Mouse (Mus musculus) CH12.LX (cell line): ENCODE measurements at regions not wholly inside any gene's neighbourhood (a gene's known extent, or its start where the extent isn't known, plus 50 kb on each side); places are given as distances from the start of the nearest gene placed in this dataset.

Source experiments
- DNase-seq: peaks from one replicate; pipeline ENCODE4 v3.0.0-alpha.2; 2013; ENCODE audit errors: extremely low read depth
- H3K27ac ChIP-seq: 2 replicates; pipeline ENCODE4 v1.5.1; 2012; ENCODE audit warnings: low read depth, mild to moderate bottlenecking, control low read depth, moderate library complexity; ENCODE audit not compliant: insufficient read depth
- H3K27me3 ChIP-seq: replicated peaks from 2 replicates; pipeline ENCODE3; 2012; ENCODE audit warnings: inconsistent platforms
- H3K36me3 ChIP-seq, 2 experiments: replicated peaks in 1 of 2; 2 replicates each; pipeline versions ENCODE3 to v1.6.1; 2012; ENCODE audit warnings: inconsistent platforms in 1 of 2, low read length in 1 of 2, mild to moderate bottlenecking in 1 of 2, mixed read lengths in 1 of 2, moderate library complexity in 1 of 2; ENCODE audit not compliant: control insufficient read depth in 1 of 2, insufficient read depth in 1 of 2
- H3K4me1 ChIP-seq, 2 experiments: 2 replicates each; pipeline ENCODE4 v1.6.1; 2012; ENCODE audit warnings: inconsistent platforms in 1 of 2, moderate library complexity in 1 of 2; ENCODE audit not compliant: insufficient read depth in 2 of 2, control insufficient read depth in 1 of 2
- H3K4me2 ChIP-seq: 2 replicates; pipeline ENCODE4 v1.6.1; 2012; ENCODE audit warnings: low read depth, mild to moderate bottlenecking, control low read depth; ENCODE audit not compliant: poor library complexity, insufficient read depth, severe bottlenecking
- H3K4me3 ChIP-seq, 3 experiments: fragments of 150-350 bp in 1 of 3; sonication (generic) in 1 of 3; replicated peaks in 1 of 3; 2 replicates each; pipeline versions ENCODE3 to v1.5.1; 2011 to 2012; ENCODE audit warnings: low read depth in 2 of 3, low read length in 2 of 3, mild to moderate bottlenecking in 2 of 3, moderate library complexity in 2 of 3, control low read depth in 1 of 3, improper control_type of control experiment in 1 of 3, inconsistent platforms in 1 of 3, mixed read lengths in 1 of 3; ENCODE audit not compliant: poor library complexity in 1 of 3
- H3K79me2 ChIP-seq: replicated peaks from 2 replicates; pipeline ENCODE4 v1.6.1; 2012; ENCODE audit warnings: mild to moderate bottlenecking, moderate library complexity; ENCODE audit not compliant: control insufficient read depth, poor library complexity, insufficient read depth, severe bottlenecking; ENCODE audit errors: extremely low read depth
- H3K9ac ChIP-seq: 2 replicates; pipeline ENCODE4 v1.6.1; 2012; ENCODE audit warnings: low read depth, mild to moderate bottlenecking, control low read depth, moderate library complexity; ENCODE audit not compliant: insufficient read depth
- H3K9me3 ChIP-seq: replicated peaks from 2 replicates; pipeline ENCODE3; 2012; ENCODE audit warnings: low read length, inconsistent platforms, mixed read lengths
- BHLHE40 ChIP-seq: IDR thresholded peaks from 2 replicates; pipeline ENCODE4 v1.6.1; 2011; ENCODE audit warnings: mild to moderate bottlenecking, low read depth, low read length, improper control_type of control experiment
- CHD1 ChIP-seq: IDR thresholded peaks from 2 replicates; pipeline ENCODE4 v1.6.1; 2012; ENCODE audit warnings: low read depth, low read length, improper control_type of control experiment, inconsistent platforms
- CTCF ChIP-seq, 2 experiments: IDR thresholded peaks in 1 of 2; conservative IDR thresholded peaks in 1 of 2; 2 replicates each; pipeline ENCODE4 v1.5.1; 2011 to 2012; ENCODE audit warnings: low read depth in 2 of 2, low read length in 2 of 2, improper control_type of control experiment in 1 of 2, inconsistent platforms in 1 of 2, mild to moderate bottlenecking in 1 of 2, moderate library complexity in 1 of 2
- E2F4 ChIP-seq: IDR thresholded peaks from 2 replicates; pipeline ENCODE4 v1.6.1; 2011; ENCODE audit warnings: low read depth, low read length, improper control_type of control experiment; ENCODE audit not compliant: insufficient replicate concordance
- ELF1 ChIP-seq: IDR thresholded peaks from 2 replicates; pipeline ENCODE4 v1.6.1; 2014; ENCODE audit warnings: low read depth, mild to moderate bottlenecking, inconsistent platforms, low read length, improper control_type of control experiment
- HCFC1 ChIP-seq: IDR thresholded peaks from 2 replicates; pipeline ENCODE4 v1.6.1; 2012; ENCODE audit warnings: low read depth, mild to moderate bottlenecking, inconsistent platforms, low read length, improper control_type of control experiment
- IRF4 ChIP-seq: IDR thresholded peaks from 2 replicates; pipeline ENCODE4 v1.6.1; 2014; ENCODE audit warnings: low read depth, mild to moderate bottlenecking, inconsistent platforms, low read length, improper control_type of control experiment
- JUN ChIP-seq: IDR thresholded peaks from 2 replicates; pipeline ENCODE4 v1.6.1; 2011; ENCODE audit warnings: low read depth, mild to moderate bottlenecking, low read length, improper control_type of control experiment, moderate library complexity; ENCODE audit not compliant: insufficient read depth
- JUND ChIP-seq: conservative IDR thresholded peaks from 2 replicates; pipeline ENCODE4 v1.6.1; 2011; ENCODE audit warnings: low read depth, low read length, improper control_type of control experiment
- MAFK ChIP-seq: IDR thresholded peaks from 2 replicates; pipeline ENCODE4 v1.6.1; 2011; ENCODE audit warnings: low read length, improper control_type of control experiment; ENCODE audit not compliant: insufficient replicate concordance
- MAX ChIP-seq: IDR thresholded peaks from 2 replicates; pipeline ENCODE4 v1.6.1; 2011; ENCODE audit warnings: low read length, improper control_type of control experiment
- MXI1 ChIP-seq: IDR thresholded peaks from 2 replicates; pipeline ENCODE4 v1.6.1; 2011; ENCODE audit warnings: mild to moderate bottlenecking, low read depth, low read length, improper control_type of control experiment
- MYC ChIP-seq: IDR thresholded peaks from 2 replicates; pipeline ENCODE4 v1.6.1; 2011; ENCODE audit warnings: low read depth, mild to moderate bottlenecking, improper control_type of control experiment, low read length
- PAX5 ChIP-seq: IDR thresholded peaks from 2 replicates; pipeline ENCODE4 v1.6.1; 2012; ENCODE audit warnings: low read length, inconsistent platforms, mixed read lengths
- POLR2AphosphoS2 ChIP-seq: IDR thresholded peaks from 2 replicates; pipeline ENCODE4 v1.6.1; 2011; ENCODE audit warnings: low read depth, low read length, improper control_type of control experiment
- RCOR1 ChIP-seq: conservative IDR thresholded peaks from 2 replicates; pipeline ENCODE4 v1.6.1; 2012; ENCODE audit warnings: low read depth, mild to moderate bottlenecking, inconsistent platforms, low read length, improper control_type of control experiment
- UBTF ChIP-seq: IDR thresholded peaks from 2 replicates; pipeline ENCODE4 v1.6.1; 2012; ENCODE audit warnings: low read depth, mild to moderate bottlenecking, inconsistent platforms, low read length, improper control_type of control experiment, moderate library complexity
- ZC3H11A ChIP-seq: IDR thresholded peaks from 2 replicates; pipeline ENCODE4 v1.6.1; 2012; ENCODE audit warnings: low read depth, mild to moderate bottlenecking, inconsistent platforms, low read length, improper control_type of control experiment
- ZKSCAN1 ChIP-seq: IDR thresholded peaks from 2 replicates; pipeline ENCODE4 v1.6.1; 2012; ENCODE audit warnings: low read depth, inconsistent platforms, low read length, improper control_type of control experiment, borderline replicate concordance
- dilution Hi-C: fragments of 300-500 bp; cut with MboI; formaldehyde crosslinking; loops from 2 replicates; pipeline ENCODE4 v1.14.3; 2020; ENCODE audit warnings: low sequenced_read_pairs; ENCODE audit not compliant: extremely low pct_unique_long_range_greater_than_20kb, extremely low pct_ligation_motif_present
- in situ Hi-C: fragments of 300-500 bp; cut with MboI; formaldehyde crosslinking; loops from 3 replicates; pipeline ENCODE4 v1.14.3; 2019; ENCODE audit warnings: low sequenced_read_pairs, low pct_ligation_motif_present, low pct_unique_long_range_greater_than_20kb, mixed read lengths

DNA sequence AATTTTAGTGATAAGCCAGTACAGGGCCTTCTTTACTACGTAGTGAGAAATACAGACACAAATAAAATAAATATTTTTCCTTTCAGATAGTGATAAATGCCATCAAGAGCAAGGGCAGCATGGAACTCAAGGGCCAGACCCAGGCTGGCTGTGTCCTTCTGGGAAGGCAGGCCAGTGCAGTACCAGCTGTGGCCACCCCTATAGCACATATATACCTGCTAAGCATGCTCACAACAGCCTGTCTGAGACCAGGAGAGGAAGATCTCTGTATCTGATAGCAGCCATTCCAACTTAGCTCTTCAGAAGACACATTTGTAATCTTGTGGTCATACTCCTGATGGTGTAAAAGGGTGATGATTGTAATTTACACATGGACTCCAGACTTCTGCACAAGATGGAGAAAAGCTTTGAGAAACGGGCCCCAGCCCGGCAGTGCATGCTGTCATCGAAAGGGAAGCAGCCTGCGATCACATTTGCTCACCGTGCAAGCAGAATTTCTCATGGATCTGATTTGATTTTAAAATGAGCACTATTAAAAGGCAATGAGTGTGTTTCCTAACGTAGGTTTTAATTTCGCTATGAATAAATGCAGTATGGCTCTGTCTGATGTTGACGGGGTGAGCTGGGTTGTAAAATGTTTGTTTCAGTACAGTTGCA is 335.6 kb downstream of the Tmem38b start:
- dilution Hi-C loops: no loop called here

DNA sequence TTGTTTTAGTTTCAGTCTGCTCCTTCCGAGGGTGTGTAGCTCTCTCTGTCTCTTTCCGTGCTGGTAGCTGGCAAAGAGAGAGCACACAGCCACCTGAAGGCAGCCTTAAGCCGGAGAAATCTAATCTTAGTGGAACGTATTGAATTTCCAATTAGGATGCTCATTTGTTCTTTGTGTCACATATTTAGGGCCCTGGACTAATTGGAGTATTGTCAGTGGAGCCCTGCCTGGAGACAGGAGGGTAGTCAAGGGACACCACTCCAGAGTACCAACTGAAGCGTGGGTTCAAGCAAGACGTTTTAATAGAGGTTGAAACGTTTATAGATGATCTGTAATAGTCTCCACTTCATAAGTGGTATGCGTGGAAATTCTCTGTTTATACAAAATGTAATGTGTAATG is 336.5 kb downstream of the Tmem38b start:
- in situ Hi-C loops: no loop called here
- no peak overlapping the region for H3K4me3 ChIP-seq
- H3K9me3 ChIP-seq: no peaks in the 10 kb centered on the region
- no peak for TF ChIP-seq CTCF (conservative IDR thresholded peaks at IDR 0.05 in 1 of 2, IDR thresholded peaks at IDR 0.05 in 1 of 2; ENCODE audit: low read depth in 2 of 2, low read length in 2 of 2)
- no peak for TF ChIP-seq PAX5
- TF ChIP-seq JUN: no peak
- no peak for TF ChIP-seq MXI1
- no peak for TF ChIP-seq MAX
- no peak for TF ChIP-seq ZC3H11A
- no peak for TF ChIP-seq IRF4
- TF ChIP-seq MYC: no peak
- no peak for TF ChIP-seq JUND
- no peak for TF ChIP-seq RCOR1
- no peak for TF ChIP-seq ZKSCAN1
- TF ChIP-seq MAFK: no peak
- TF ChIP-seq HCFC1: no peak
- H3K4me1 ChIP-seq: no peaks in the 10 kb centered on the region
- H3K27ac ChIP-seq: no peak overlapping the region
- H3K36me3 ChIP-seq: no peaks in the 10 kb centered on the region
- dilution Hi-C loops: no loop called here
- H3K79me2 ChIP-seq: no peaks in the 10 kb centered on the region
- no peaks in the 10 kb centered on the region for H3K27me3 ChIP-seq
- no peak overlapping the region for H3K9ac ChIP-seq
- no peak overlapping the region for H3K4me2 ChIP-seq
- no peak for DNase-seq

More for the DNA sequence above, 335.6 kb downstream of the Tmem38b start:
- Histone ChIP-seq H3K4me3 (no peak overlapping the region), H3K27ac (no peak overlapping the region), H3K36me3 (no peaks in the 10 kb centered on the region), H3K27me3 (no peaks in the 10 kb centered on the region), H3K9me3 (no peaks in the 10 kb centered on the region), H3K4me2 (no peak overlapping the region), H3K9ac (no peak overlapping the region), H3K79me2 (no peaks in the 10 kb centered on the region), H3K4me1 (no peaks in the 10 kb centered on the region)
- TF ChIP-seq E2F4 (no peak), BHLHE40 (no peak), UBTF (no peak), CHD1 (no peak), ELF1 (no peak), JUN (no peak), POLR2AphosphoS2 (no peak), HCFC1 (no peak)
- in situ Hi-C loops: no loop called here
- no peak for DNase-seq
